Mouse (Mus musculus): ENCODE measurements around the gene Olfr1364.

Olfr1364 gene

GRCm38 (mm10) chr13:21581659-21582058 is at the start of gene Olfr1364:
Gene Olfr1364 (minus strand): TSS chr13:21581759.
- DNase-seq: no peak

- no peak for DNase-seq
Observed at GRCm38 (mm10) chr13:21613922-21614321, 32.4 kb upstream of the Olfr1364 start, which contains the start of gene Olfr1362. Gene Olfr1362 (minus strand): TSS chr13:21614022.

GRCm38 (mm10) chr13:21591618-21592017 is 10.1 kb upstream of the Olfr1364 start:
- no peak for DNase-seq

- DNase-seq: no peak
Observed at GRCm38 (mm10) chr13:21559793-21560192, 21.8 kb downstream of the Olfr1364 start, which contains the start of gene Olfr1535. Gene Olfr1535 (minus strand): TSS chr13:21559893.

- peak; percentile 19 for DNase-seq
Observed at GRCm38 (mm10) chr13:21550416-21551110, 31.0 kb downstream of the Olfr1364 start.

GRCm38 (mm10) chr13:21549487-21549886 is 32.1 kb downstream of the Olfr1364 start:
- DNase-seq: no peak

- DNase-seq: no peak
Observed at GRCm38 (mm10) chr13:21542708-21543107, 38.9 kb downstream of the Olfr1364 start, which contains the start of gene Olfr1366. Gene Olfr1366 (minus strand): TSS chr13:21542808.

GRCm38 (mm10) chr13:21530781-21531201 is 50.8 kb downstream of the Olfr1364 start, which contains the start of gene Zkscan8:
Gene Zkscan8 (minus strand): TSS chr13:21531120.
- DNase-seq: peak; percentile 92

- no peak for DNase-seq
Observed at GRCm38 (mm10) chr13:21530136-21530535, 51.4 kb downstream of the Olfr1364 start.

All from kidney, postnatal 14 days (tissue).